Mouse (Mus musculus) spleen, adult 12 weeks (tissue): Measurements from ENCODE around the gene Batf2.
"Not testable (repeated sequence)": the region's sequence is repeated elsewhere in the genome, so short reads cannot be mapped to it uniquely, and the experiment has no call there.

Experiments
- DNase-seq: peaks from one replicate; pipeline ENCODE4 v3.0.0; 2022; ENCODE audit warnings: low spot score

Gene Batf2

DNA sequence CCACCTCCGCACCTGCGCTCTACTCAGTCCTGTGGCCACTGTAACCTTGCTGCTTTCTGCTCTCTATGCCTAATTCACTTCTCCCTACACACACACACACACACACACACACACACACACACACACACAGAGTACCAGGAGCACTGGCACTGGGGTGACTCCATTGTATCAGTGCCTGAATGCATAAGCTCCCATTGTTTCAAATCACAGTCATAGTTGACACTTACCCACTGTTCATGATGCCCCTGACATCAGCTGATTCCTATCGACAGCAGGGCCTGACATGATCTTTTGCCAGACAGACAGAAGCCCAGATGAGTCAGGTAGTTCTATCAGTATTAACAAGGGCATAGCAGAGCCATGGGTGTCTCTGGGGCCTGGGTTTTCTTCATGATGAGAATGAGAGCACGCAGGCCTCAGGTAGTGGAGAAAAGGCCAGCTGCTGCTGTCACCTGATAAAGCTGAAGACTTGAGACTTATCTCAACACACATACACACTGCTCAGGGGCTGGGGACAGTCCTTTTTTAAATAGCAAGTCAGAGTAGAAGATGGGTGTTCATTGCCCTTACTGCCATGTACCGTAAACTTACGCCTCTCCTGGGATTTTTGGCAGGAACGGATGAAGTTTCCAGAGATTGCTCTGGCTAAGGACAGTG is 8.5 kb upstream of the Batf2 start:
- peak; percentile 46 for DNase-seq

DNA sequence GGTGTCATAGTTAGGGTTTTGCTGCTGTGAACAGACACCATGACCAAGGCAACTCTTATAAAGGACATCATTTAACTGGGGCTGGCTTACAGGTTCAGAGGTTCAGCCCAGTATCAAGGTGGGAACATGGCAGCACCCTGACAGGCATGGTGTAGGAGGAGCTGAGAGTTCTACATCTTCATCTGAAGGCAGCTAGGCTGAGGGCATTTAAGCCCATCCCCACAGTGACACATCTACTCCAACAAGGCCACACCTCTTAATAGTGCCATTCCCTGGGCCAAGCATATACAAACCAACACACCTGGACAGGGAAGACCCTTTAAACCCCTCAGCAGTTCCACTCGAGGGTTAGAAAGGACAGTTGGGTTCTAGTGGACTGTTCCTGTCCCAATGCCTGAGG is 7.6 kb upstream of the Batf2 start:
- DNase-seq = not testable (repeated sequence)

DNA sequence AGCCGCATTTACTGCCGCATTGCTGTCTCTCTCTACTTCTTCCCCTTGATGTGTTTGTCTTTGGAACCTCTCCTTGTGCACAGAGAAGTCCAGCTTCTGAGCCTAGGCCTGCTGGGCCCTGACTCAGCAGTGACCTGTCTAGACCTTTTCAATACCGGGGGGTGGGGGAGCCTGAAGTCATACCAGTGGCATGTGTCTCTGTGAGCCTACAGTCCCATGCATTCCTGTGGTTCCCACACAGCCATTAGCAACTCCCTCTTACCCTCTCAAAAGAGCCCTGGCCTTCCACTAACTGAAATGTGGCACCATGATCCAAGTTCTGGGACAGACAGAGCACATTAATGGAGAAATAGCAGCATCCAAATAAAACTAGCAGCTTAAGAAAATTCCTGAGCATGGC is 4.4 kb upstream of the Batf2 start:
- no peak for DNase-seq

DNA sequence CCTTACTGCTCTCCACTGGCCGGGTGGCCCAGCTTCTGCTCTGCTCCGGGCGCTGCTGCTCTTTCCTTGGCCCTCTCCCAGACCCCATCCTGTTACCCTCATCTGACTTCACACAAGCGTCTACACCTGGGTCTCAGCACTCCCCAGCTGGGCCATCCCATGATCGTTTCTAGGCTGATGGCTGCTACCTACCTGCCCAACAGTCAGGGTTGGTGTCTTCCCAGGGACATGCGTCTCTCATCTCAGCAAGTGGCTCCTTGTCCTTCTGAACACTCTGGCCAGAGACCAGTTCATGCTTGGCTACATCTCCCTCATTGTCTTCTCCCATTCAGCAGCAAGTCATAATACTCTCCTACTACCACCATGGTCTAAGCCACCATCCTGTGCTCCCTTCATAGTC is 1.1 kb upstream of the Batf2 start:
- DNase-seq = no peak

DNA sequence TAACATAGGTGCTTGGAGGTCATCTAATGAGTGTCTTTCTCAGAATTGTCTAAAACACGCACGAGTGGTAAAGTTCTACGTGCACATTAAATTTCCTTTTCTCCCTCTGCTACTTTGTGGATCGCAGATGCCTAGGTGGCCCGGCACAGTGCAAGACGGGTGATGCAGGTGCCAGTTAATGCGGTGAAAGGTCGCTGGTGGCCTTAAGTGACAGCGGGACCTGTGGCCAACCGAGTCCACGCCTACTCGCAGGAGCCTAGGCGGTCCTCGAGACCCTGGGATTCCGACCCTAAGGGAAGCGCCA is 457 bp upstream of the Batf2 start:
- no peak for DNase-seq

DNA sequence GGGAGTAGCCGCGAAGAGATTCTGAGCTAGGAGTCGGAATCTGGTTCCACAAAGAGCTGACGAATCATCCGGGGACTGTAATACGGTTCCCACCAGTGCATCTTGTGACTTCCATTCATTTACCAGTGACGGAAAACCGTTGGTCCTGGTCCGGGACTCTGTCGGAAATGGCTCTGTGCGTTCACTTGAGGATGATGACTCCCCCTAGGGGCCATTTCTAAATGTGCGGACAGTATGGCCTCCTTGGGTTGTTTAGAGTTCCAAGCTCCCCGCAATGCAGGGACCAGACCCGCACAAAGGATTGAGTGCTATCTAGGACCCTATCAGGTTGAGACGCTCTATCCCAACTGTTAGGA is 589 bp downstream of the Batf2 start, which contains the start of gene Arl2:
Gene Arl2 (minus strand): TSS at position 155 of the 356 bp plus-strand sequence.
- peak; percentile 73 for DNase-seq

DNA sequence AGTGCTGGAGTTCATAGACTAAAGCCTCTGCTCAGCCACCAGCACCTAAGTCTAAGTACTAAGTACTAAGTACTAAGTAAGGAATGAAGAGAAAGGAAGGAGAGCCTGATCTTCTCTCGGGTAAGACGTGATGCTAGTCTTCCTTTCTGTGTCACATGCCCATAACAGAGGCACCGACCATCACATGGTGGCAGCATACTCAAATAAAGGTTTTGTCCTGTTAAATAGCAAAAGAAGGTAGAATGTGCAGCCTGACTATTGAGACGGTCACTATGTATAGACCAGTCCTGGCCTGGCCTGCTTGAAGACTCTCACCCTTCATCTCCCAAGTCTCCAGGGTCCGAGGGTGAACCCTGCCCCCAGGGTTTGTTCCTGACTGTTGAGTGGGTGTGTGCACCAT is 4.1 kb downstream of the Batf2 start:
- DNase-seq = no peak

DNA sequence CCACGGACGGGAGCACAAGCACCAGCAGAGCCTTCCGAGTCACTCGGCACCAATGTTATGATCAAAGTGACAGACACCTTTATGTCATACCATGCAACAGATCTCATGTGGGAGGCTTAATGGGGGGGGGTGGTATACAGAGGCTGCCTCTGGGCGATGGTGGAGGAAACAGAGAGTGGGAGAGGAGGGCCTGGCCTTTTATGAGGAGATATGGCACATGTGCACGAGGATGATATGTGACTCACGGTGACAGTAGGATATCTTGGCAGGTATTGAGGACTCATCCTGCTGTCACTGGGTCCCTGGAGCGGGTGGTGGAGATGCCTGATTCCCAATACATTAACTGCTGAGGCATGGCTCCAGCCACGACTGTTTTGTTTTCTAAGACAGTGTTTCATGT is 14.4 kb downstream of the Batf2 start:
- DNase-seq = no peak

DNA sequence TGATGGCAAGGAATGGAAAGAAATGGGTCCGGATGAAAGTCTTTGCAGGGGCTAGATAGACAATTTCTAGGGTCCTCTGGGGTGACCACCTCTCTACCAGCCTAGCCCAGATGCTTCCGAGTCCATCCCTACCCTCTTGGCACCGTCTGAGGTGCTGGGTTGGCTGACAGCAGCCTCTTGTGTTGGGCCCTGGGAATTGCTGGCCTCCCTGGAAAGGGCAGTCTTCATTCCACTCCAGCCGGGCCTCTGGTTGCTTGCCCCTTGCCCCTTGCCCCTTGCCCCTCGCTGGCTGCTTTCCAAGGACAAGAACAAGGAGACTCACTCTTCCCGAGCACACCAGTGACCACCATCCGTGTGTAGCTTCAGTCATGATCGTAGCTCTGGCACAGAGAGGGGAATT is 15.6 kb downstream of the Batf2 start:
- DNase-seq = no peak

DNA sequence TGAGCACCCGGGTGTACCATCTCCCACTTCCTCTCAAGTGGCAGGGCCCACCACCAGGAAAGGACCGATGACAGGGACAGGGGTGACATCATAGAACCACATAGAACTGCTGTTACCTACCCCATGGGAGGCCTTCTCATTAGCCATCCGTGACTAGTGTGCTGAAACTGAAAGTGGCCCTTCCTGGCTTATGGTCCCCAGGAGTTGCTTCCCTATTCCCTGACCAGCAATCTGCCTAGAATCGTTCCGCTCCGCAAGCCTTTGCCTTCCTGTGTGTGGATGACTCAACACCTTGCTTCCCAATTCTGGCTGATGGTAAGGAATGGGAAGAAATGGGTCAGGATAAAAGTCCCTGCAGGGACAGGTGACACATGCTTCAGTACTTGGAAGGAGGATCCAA is 16.4 kb downstream of the Batf2 start:
- DNase-seq = no peak

DNA sequence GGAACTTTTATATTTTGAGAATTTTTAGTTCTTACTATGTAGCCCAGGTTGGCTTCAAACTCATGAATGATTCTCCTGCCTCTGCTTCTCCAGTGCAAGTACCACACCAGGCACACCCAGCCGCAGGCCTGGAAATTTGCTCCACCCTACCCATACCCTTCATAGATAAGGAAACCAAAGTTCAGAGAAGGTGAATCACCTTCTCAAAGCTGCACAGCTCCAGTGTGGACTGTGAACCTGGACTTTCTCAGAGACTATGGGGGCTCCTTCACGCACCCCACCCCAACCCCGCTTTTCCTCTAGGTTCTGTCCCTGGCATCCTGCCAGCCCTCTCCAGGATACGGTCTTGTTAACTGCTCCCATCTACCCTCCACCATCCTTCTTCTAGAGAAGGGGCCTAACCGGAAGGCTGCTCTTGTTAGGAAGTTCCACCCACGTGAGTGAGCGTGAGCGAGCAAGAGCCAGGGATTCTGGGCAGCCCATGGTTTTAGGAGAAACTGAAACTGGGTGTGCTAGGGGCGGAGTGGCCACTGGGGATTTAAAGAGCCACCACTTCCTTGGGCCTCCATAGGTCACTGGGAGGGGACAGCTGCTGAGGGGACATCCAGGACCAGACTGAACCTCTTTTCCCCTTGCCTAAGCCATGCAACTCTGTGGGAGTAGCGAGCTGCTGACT is 23.2 kb downstream of the Batf2 start:
- no peak for DNase-seq

DNA sequence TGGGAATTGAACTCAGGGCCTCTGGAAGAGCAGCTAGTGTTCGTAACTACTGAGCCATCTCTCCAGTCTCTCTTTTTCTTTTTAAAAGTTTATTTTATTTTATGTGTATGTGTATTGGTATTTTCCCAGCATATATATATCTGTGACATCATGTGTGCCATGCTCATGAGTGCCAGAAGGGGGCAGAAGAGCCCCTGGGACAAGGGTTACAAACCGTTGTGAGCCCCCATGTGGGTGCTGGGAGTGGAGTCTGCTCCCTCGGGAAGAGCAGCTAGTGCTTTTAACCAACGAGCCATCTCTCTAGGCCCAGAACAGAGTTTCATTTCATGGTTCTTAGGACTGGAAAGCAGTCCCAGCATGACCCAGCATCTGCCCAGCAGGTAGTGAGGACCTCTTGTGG is 26.0 kb downstream of the Batf2 start:
- no peak for DNase-seq

DNA sequence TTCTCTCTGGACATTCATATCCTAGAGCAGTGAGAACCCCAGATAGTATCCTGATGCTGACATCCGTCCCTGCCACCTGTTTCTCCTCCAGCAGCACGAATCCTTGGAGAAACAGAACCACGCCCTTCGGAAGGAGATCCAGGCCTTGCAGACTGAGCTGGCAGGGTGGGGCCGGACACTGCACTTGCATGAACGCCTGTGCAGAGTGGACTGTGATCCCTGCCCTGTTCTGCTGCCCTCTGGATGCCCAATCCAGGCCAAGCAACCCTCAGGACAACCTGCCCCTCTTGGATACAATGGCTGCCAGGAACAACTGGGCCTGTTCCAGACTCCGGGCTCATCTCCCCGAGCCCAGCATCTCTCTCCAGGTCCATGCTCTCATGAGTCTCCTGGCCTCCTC is 30.4 kb downstream of the Batf2 start:
- DNase-seq = no peak

DNA sequence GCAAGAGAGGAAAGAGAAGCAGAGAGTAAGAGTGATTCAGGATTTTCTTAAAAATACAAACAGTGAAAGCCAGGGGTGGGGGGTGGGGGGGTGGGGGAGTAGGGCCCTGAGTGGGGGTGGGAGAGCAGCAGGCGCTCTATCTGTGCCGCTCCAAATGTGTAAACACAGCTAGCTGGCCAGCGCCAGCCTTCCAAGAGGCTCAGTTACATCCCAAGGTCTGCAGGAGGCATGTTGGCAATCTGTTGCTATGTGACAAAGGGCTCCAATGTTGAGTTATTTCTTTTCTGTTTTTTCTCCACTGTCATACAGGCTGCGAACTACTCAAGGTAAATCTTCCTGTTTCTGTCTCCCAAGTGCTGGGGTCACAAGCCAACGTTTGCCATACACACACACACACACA is 34.0 kb downstream of the Batf2 start:
- no peak for DNase-seq

DNA sequence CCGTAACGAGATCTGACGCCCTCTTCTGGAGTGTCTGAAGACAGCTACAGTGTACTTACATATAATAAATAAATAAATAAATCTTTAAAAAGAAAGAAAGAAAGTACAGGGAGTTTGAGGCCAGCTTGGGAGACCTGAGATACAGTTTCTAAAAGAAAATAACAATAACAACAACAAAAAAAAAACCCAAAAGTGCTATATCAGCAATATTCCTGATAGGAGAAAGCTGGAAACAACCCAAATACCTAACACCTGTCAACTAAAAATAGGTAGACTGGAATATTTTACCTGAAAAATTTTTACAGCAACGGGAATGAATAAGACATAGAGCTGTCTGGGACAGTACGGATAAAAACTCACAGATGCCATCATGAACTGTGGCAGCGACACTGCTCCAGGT is 38.0 kb downstream of the Batf2 start:
- DNase-seq = no peak

DNA sequence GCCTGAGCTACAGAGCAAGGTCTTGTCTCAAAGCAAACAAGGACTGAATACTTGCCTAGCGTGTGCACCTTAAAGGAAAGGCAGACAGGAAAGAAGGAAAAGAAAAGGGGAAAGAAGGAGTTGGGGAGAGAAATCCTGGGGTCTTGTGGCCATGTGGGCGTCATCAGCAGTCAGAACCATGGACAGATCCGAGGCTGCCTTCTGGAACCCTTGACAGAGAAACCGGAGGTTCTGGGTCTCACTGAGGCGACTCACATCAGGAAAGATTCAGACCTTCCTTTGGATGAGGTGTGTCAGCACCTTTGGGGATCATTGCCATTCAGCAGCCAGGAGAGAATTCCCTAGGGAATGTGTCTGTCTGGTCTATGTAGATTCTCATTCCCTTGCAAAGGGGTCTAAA is 40.8 kb downstream of the Batf2 start:
- no peak for DNase-seq

DNA sequence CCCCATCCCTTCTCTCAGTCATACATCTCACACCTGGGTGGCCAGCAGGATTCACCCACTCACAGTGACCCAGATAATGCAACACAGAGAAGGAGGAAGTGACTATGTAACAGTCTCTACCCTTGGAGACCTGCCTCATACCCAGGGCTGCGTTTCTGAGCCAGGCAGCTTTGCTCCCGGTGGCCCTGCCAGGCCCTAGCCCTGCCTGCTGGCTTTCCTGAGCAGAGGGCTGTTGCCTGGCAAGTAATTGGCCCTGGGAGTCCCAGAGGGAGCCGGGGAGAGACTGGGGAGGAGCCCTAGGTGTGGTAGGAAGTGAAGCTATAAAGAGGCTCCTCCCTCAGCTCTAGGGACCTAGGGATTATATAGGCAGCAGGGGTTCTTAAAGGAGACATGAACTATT is 41.8 kb downstream of the Batf2 start:
- DNase-seq = no peak

DNA sequence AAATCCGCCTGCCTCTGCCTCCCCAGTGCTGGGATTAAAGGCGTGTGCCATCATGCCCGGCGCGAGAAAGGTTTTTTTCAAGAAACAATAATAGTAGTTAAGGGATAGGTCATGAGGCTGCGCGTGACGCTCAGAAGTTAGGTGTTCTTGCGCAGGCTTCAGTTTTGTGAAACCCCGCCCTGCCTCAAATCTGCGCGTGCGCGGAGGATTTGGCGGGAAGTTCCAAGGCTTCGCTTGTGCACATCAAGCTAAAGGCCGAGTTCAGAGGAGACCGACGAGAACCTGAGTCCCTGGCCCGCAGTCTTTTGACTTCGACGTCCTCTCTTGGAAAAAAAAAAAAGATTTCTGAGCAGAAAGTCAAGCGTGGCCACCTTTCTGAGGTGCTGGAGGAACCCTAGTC is 43.3 kb downstream of the Batf2 start, which contains the start of gene Majin:
Gene Majin (plus strand): TSS at position 258 of the 400 bp plus-strand sequence.
- DNase-seq = no peak

DNA sequence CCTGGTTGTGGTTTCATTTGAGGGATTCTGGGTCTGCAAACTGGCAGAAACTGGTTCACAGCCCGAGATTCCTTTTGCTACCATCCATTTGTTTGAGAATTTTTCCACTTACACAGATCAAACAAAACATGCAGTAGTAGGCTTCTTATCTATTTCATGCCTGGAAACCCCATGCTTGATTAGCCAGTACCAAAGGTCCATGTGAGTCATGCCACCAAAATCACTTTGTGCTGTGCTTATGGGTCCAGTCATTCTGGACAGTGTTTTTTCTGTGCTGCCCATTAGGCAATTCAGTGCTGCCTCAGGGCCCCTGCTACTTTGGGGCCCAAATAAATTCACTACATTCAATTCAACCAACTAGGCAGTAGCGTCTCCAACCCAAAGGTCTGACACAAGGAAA is 63.5 kb downstream of the Batf2 start:
- no peak for DNase-seq

DNA sequence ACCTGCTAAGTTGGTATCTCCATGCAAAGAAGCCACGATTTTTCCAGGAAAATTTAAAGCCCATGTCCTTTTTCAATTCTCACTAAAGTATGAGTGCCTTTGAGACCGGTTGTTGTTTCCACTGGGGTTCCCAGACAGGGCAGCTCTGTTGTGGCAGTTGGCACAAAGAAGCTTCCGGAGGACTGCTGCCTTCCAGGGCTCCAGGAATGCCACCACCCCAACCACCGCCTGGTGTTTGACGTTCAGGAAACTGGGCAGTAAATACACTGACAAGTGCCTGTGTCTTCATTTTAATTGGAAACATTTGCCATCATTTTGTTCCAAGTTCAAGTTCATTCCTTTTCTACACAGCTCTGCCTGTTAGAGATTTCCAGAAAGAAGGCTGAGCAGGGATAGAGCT is 65.9 kb downstream of the Batf2 start:
- no peak for DNase-seq

DNA sequence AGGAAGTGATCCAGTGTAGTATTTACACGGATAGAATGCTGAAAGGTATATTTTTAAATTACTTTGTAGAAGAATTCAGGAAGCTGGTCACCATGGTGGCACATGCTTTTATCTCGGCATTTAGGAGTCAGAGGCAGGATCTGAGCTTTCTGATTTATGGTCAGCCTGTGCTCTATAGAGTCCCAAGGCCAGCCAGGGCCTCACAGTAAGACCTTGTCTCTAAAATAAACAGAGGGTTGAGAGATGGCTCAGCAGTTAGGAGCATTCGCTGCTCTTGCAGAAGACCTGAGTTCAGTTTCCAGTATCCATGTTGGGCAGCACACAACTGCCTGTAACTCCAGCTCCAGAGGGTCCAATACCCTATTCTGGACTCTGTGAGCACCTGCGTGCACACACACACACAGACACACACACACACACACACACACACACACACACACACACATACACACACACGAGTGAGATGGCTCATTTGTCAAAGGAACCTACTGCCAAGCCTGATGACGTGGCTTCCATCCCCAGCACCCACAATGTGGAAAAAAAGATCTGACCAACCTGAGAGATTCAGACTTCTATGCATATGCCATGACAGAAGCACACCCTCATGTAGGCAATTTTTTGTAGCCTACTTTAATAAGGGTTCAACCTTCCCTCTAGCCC is 75.4 kb downstream of the Batf2 start:
- DNase-seq = no peak

DNA sequence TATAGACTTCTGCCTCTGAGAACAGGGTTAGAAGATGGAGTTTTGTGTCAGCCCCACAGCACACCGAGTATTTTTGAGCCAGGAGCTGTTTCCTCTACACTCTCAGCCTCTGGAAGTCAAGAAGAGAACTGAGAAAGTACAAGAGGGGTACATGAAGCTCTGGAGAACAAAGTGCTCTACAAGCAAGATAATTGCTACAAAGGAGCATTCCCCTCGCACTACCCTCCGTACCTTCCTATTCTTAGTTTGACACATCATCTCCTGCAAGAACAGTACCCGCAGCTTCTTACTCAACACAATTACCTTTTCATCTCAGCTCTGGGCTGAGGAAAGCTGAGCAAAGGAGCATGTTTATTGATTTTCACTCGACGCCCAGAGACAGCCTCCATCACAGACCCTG is 77.8 kb downstream of the Batf2 start:
- no peak for DNase-seq
